ENCODE assay signal across 9 mouse cellular contexts in genomic region chr19:22554421-22554941, GRCm38 (mm10).
DNase-seq lines count a peak whose midpoint lies in the region; ATAC-seq and TF ChIP-seq lines count a peak whose summit lies in the region.
"Had no signal": no experiment of that assay in that cellular context is flagged by ENCODE, and none has a peak within 500 bp of the region (broad histone marks: within the 10 kb centered on the region; RNA-seq: fewer than 3 reads in every experiment).

No protein-coding gene starts in this region.

- H3K4me2 ChIP-seq in lung, embryonic 14.5 days = peak overlapping the region; percentile 26; the same call in 1 of the 2 replicates
- 0 out of 2 replicates have a peak overlapping the region, but pooled peaks have one; percentile 11 for H3K4me2 ChIP-seq in hindbrain, embryonic 11.5 days (replicated peaks; ENCODE audit: low read depth, low read length)
- H3K4me2 ChIP-seq in midbrain, embryonic 11.5 days = peak overlapping the region; percentile 0; the same call in 1 of the 2 replicates

- WGBS in lung, embryonic 14.5 days = 13% methylated on average over 7 of the region's 7 CpGs
- WGBS in lung, adult 2 months = 14% methylated on average over 7 of the region's 7 CpGs
- 4% methylated on average over 7 of the region's 7 CpGs for WGBS in hindbrain, embryonic 11.5 days
- 2% methylated on average over 7 of the region's 7 CpGs for WGBS in midbrain, embryonic 11.5 days

- no peak overlapping the region for H3K4me3 ChIP-seq in lung, embryonic 14.5 days (ENCODE audit: low read depth, low read length)
- H3K4me3 ChIP-seq in lung, adult 2 months (replicated peaks; ENCODE audit: extremely low read depth, low read depth, low read length) = no peak overlapping the region
- H3K4me3 ChIP-seq in hindbrain, embryonic 11.5 days (ENCODE audit: low read depth, low read length) = no peak overlapping the region
- H3K4me3 ChIP-seq in midbrain, embryonic 11.5 days (ENCODE audit: low read depth, low read length) = no peak overlapping the region
- H3K4me3 ChIP-seq: erythroblast, embryonic 14.5 days had no signal

- peak overlapping the region; percentile 60 for H3K27ac ChIP-seq in lung, embryonic 14.5 days (ENCODE audit: low read depth)
- H3K27ac ChIP-seq in hindbrain, embryonic 11.5 days (ENCODE audit: low read depth, low read length) = no peak overlapping the region
- H3K27ac ChIP-seq in midbrain, embryonic 11.5 days (ENCODE audit: low read depth, low read length) = no peak overlapping the region

- no peak overlapping the region for H3K9ac ChIP-seq in lung, embryonic 14.5 days
- no peak overlapping the region for H3K9ac ChIP-seq in hindbrain, embryonic 11.5 days (ENCODE audit: low read depth, low read length)
- no peak overlapping the region for H3K9ac ChIP-seq in midbrain, embryonic 11.5 days (ENCODE audit: low read length)

- no peak for TF ChIP-seq POLR2A in lung, adult 2 months (IDR thresholded peaks at IDR 0.05; ENCODE audit: borderline replicate concordance, extremely low read depth, low read depth, low read length)

- H3K4me1 ChIP-seq in lung, embryonic 14.5 days (ENCODE audit: insufficient read depth) = no peaks in the 10 kb centered on the region
- no peaks in the 10 kb centered on the region for H3K4me1 ChIP-seq in lung, adult 2 months (ENCODE audit: control insufficient read depth, insufficient read depth, low read length)
- H3K4me1 ChIP-seq in hindbrain, embryonic 11.5 days (replicated peaks; ENCODE audit: control insufficient read depth, insufficient read depth, low read length) = no peaks in the 10 kb centered on the region; the same call in 1 of the 2 replicates
- peaks cover 5% of the 10 kb centered on the region; the same call in 1 of the 2 replicates for H3K4me1 ChIP-seq in midbrain, embryonic 11.5 days (ENCODE audit: control insufficient read depth, insufficient read depth, low read length)

- H3K36me3 ChIP-seq in lung, embryonic 14.5 days (ENCODE audit: insufficient read depth) = no peaks in the 10 kb centered on the region
- no peaks in the 10 kb centered on the region for H3K36me3 ChIP-seq in hindbrain, embryonic 11.5 days (ENCODE audit: control insufficient read depth, insufficient read depth, low read length)
- no peaks in the 10 kb centered on the region for H3K36me3 ChIP-seq in midbrain, embryonic 11.5 days (ENCODE audit: control insufficient read depth, insufficient read depth, low read length)

- peak; percentile 84 for DNase-seq in lung, embryonic 14.5 days
- no peak for DNase-seq in lung, adult 2 months
- peak; percentile 40 for DNase-seq in hindbrain, embryonic 11.5 days (ENCODE audit: low spot score)
- peak; percentile 24 to 66 for DNase-seq in layer of hippocampus, postnatal 14 days (ENCODE audit: low spot score in 2 of 2)
- DNase-seq in midbrain, embryonic 11.5 days (ENCODE audit: low spot score, missing footprints) = peak; percentile 84
- peak; percentile 65 for DNase-seq in telencephalon, adult 2 months (ENCODE audit: low read depth, low spot score)
- no peak for DNase-seq in thymus, postnatal 10 days (ENCODE audit: low spot score in 2 of 2)

- TF ChIP-seq CTCF in lung, embryonic 14.5 days (IDR thresholded peaks at IDR 0.05; ENCODE audit: low read depth) = no peak
- TF ChIP-seq CTCF in lung, adult 2 months (IDR thresholded peaks at IDR 0.05; ENCODE audit: insufficient read depth, low read length) = no peak

- no peaks in the 10 kb centered on the region for H3K9me3 ChIP-seq in lung, embryonic 14.5 days (ENCODE audit: low read depth, low read length)
- no peaks in the 10 kb centered on the region for H3K9me3 ChIP-seq in hindbrain, embryonic 11.5 days (ENCODE audit: control insufficient read depth, low read length)
- no peaks in the 10 kb centered on the region for H3K9me3 ChIP-seq in midbrain, embryonic 11.5 days (ENCODE audit: control insufficient read depth, low read length)

- H3K27me3 ChIP-seq in lung, embryonic 14.5 days (ENCODE audit: insufficient read depth, low read length) = no peaks in the 10 kb centered on the region
- no peaks in the 10 kb centered on the region for H3K27me3 ChIP-seq in hindbrain, embryonic 11.5 days (ENCODE audit: control insufficient read depth, insufficient read depth, low read length)
- H3K27me3 ChIP-seq in midbrain, embryonic 11.5 days (ENCODE audit: control insufficient read depth, insufficient read depth, low read length) = no peaks in the 10 kb centered on the region; the same call in 1 of the 2 replicates

- ATAC-seq in lung, embryonic 14.5 days (ENCODE audit: insufficient read depth) = peak; percentile 88
- peak; percentile 66 for ATAC-seq in frontal cortex, adult (ENCODE audit: low TSS enrichment)
- peak; percentile 75 for ATAC-seq in hindbrain, embryonic 11.5 days (ENCODE audit: low FRiP score)
- ATAC-seq in midbrain, embryonic 11.5 days (ENCODE audit: low FRiP score) = peak; percentile 68; the same call in 1 of the 2 replicates

Comparison
In these comparisons a context has a peak if more than half of its experiments do, and no peak if none do; other contexts are left out.
1. DNase-seq: peak in lung, embryonic 14.5 days (single experiment), hindbrain, embryonic 11.5 days (single experiment), layer of hippocampus, postnatal 14 days (2 of 2), midbrain, embryonic 11.5 days (single experiment) and telencephalon, adult 2 months (single experiment); none in lung, adult 2 months (single experiment) and thymus, postnatal 10 days (0 of 2).
2. Peak in every context shown above with its lines, with median percentiles within 50 percentile points of each other: ATAC-seq and H3K4me2 ChIP-seq.